Mouse (Mus musculus): ENCODE results near the gene 2900026A02Rik.

GRCm38 (mm10) chr5:113209401-113209750 lies 11.7 kb downstream of the 2900026A02Rik start:
- TF ChIP-seq EP300 (optimal IDR thresholded peaks at IDR 0.05) (no peak), CTCF (IDR thresholded peaks at IDR 0.05; ENCODE audit: low read depth) (no peak)
